Mouse (Mus musculus) adrenal gland, adult 18-20 months (tissue): ENCODE results near the gene Cep97. TPM values are rescaled to one million over a fixed set of nuclear protein-coding genes. Genes with fewer than 3 reads are reported as not detected.
"Not testable (repeated sequence)": the region's sequence is repeated elsewhere in the genome, so short reads cannot be mapped to it uniquely, and the experiment has no call there.

ENCODE experiments used
- DNase-seq, 2 experiments: peaks; one replicate each; pipeline ENCODE4 v3.0.0; 2021 to 2022; ENCODE audit warnings: low spot score in 2 of 2
- total RNA-seq, 2 experiments: library from RNA; stranded (reverse); gene quantifications; 1 replicate in 1 of 2; 2 replicates in 1 of 2; pipeline ENCODE4 v1.2.3; 2021

Gene Cep97
- total RNA-seq, 2 experiments from 2014 or later = 7.1 to 7.6 TPM

DNA sequence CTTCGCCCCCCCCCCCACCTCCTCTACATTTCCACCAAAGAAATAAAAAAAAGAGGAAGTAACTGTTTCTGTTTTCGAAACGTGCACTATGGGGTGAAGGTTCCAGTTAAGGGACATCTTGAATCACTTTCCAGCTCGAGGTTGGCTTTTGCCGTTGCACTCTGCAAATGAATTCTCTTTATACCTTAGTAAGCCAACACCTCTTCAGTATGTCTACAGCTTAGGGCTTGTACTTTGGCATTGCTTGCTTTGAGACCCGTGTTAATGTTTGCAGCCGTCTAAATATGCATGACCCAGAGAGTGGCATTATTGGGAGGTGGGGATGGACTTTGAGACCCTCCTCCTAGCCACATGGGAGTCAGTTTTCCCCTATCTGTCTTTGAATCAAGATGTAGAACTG is 42.2 kb downstream of the Cep97 start:
- DNase-seq = no peak

DNA sequence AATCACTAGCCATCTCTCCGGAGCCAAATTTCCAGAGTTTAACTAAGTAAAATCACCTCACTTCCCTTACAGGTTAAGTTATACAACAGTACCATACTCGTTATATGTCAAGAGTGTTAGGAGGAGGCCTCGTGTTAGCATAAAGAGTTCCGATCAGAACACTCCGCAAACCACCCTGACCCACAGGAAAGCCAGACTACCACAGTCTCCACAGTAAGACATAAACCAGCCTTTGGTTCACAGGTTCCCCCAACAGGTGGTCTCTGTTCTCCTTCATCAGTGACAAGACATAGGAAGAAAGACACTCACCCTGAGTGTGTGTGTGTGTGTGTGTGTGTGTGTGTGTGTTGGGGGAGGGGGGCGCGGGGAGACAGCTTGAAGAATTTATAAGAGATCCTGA is 43.3 kb downstream of the Cep97 start:
- DNase-seq = no peak

DNA sequence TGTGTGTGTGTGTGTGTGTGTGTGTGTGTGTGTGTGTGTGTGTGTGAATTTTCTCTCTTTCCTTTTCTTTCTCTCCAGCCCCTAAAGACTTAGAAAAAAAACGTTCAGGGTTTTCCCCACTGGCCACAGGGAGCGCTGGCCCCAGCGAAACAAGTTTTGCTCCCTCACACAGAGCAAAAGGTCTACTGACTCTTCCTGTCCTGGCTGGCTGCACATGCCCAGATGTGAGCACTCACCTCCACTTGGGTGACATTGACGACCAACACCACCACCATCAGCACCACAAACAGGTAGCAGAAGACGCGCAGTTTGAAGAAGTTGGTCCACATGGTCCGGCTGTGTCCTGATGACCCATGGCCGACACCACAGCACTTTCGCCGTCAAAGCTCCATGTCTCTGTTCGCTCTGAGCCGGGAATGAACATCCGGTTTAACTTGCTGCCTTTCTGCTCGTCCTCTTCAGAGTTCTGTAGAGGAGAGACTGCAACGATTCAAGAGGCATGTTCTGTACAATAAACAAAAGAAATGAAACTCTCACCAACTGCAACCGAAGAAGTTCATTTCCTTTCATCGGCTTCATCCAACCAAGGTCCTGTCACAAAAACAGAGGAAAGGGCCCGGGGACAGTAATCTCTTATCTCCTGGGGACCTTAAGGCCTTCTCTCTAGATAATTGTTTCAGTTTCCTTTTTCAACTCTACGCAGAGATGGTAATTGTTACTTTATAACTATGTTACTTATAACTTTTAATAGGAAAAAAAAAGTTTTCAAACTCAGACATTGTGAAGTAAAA is 44.1 kb downstream of the Cep97 start:
- DNase-seq = no peak

DNA sequence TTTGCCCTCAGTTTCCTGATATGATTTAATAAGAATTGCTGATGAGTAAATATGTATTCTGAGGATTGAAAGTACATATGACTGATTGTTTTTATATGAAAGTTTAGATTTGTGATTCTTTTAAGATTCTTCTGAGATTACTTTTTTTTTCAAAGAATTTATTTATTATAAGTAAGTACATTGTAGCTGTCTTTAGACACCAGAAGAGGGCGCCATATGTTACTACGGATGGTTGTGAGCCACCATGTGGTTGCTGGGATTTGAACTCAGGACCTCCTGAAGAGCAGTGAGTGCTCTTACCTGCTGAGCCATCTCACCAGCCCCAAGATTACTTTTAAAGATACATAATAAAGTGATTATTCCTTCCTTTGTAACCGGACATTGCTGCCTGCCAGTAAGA is 45.2 kb downstream of the Cep97 start:
- no peak for DNase-seq

DNA sequence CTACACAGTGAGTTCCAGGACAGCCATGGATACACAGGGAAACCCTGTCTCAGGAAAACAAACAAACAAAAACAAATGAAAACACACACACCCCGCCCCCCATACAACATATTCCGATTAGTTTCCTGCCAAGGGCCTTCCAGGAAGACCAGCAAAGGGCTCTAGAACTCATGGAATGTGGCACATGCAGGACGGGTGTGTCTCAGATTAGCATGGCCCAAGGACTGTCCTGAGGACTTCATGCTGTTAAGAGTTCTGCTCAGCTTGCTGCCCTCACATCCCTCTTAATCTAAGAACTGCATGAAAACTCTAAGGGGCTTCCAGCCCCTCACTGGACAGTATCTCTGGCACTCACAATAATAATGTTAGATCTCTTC is 46.1 kb downstream of the Cep97 start:
- no peak for DNase-seq

DNA sequence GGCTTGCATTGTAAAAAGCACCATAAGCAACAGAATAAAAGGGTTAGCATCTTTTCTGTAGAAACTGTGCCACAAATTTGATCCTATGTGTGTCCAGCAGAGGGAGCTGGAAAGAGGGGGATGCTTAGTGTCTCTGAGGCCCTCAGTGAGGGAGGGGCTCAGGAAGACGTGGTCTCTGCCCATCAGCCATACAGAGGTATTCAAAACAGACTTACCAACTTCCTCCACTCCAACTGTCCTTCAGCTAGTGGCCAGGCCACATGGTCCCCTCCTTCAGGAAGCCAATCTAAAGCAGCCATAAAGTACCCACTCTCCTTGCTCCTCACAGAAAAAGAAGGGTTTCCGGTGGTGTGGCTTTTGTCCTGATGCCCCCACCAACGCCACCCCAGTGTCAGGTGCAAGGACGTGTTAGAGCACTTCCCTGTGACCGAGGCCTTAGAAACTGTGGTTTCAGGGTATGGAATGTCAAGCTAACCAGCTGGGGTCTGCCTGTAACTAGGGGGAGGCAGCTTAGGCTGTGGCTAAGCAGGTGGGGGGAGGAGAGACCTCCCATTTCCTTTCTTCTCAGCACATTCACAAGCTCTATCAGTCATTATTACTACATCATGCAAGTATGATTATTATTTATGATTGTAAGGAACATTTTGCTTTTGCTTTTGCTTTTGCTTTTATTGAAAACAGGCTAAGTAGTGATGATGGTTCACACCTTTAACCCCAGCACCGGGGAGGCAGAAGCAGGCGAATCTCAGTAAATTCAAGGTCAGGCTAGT is 46.7 kb downstream of the Cep97 start:
- DNase-seq = no peak

DNA sequence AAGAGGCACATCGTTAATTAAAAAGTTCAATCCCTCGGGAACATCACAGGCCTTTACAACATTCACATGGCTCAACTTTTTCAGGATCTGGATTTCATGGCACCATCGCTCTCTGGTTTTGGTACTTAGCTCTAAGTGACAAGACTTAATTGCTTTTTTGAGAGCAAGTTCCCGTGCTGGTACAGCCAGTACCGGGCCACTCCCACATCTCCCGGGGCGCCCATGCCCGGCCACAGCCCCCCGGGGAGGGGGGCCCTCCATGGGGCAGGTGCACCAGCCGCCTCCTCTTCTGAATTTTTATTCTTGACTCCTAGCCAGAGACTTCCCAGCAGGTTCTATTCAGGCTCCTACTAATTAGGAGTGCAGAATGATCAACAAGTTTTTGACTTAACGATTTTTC is 50.4 kb downstream of the Cep97 start:
- no peak for DNase-seq

DNA sequence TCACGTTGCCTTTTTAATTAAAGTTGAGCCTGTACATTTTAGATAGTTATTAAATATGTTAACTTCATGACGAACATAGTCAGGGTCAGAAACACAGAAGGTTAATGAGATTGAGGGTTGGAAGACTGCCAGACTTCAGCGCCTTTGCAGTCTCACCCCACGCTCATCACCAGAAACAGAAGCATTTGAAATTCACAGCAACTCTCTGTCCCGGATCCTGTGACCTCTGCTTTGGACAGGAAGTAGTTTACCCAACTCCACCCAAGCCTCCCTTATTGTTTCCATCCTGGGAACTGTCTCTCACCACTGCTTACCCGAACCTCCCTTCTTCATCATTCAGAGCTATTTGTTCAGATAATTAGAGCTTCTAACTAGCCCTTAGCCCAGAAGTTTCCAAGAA is 58.6 kb downstream of the Cep97 start:
- no peak for DNase-seq

DNA sequence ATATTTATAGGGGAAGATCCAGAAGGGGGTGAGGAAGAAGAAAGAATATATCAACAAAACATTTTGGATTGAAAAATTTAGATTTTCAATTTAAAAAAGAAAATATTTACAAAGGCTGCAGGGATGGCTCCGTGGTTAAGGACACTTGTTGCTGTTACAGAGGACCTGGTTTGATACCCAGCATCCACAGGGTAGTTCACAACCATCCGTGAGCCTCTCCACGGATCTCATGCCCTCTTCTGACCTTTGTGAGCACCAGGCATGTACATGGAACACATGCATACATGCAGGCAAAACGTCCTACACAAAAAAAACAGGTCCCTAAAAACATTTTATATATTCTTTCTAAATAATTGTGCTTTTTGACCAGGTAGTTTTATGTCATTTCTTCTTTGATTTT is 70.8 kb downstream of the Cep97 start:
- DNase-seq = no peak

DNA sequence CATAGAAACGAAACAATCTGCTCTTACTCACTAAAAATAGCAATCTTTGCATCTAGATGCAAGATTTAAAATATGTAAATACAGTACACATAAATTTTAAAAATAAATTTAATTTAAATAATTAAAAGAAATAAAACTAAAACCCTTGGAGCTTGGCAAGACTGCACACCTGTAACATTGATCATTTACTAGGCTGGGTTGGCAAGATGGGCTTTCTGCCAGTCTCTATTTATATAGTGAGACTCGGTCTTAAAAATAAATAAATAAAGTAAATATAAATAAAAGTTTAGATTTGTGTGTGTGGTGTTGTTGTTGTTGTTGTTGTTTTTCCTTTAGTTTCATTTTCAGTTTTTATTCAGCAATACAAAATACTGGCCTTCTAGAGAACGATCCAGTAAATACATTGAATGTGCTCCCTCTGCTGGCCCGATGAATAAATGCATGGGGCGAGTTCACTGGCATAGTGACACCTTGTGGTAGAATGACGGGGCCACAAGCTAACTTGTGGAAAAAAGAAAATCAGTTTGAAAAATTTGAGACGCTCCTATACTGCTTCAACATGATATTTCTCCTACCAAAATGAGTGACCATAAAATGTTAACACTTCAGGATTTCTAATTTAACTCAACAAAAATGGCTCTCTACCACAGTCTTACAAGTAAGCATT is 71.4 kb downstream of the Cep97 start:
- DNase-seq = peak; percentile 53

DNA sequence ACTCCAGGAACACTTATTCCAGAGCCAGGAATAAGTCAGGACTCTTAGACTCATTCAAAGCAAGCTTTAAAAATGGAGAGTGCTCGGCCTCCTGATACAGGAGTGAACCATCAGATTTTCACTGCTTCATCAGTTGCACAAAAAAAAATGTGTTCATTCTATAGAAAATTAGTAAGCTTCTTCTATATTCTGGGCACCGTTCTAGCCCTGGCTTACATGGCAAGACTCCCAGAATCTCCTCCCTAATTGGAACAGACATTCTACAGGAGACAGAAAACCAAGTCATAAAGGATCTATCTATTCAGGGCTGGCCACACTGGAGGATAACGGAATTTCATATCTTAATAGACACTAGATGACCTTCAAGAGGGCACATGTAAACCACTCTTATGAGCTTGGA is 73.6 kb downstream of the Cep97 start:
- DNase-seq = no peak

DNA sequence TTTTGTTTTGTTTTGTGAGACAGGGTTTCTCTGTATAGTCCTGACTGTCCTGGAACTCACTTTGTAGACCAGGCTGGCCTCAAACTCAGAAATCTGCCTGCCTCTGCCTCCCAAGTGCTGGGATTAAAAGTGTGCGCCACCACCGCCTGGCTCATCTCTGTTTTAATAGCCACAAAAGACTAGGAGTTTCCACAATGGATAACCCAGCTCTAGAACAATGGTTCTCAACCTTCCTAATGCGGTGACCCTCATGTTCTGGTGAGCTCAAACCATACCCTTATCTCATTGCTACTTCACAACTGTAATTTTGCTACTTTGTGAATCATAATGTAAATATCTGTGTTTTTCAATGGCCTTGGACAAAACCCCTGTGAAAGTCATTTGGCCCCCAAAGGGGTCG is 75.2 kb downstream of the Cep97 start:
- not testable (repeated sequence) for DNase-seq

DNA sequence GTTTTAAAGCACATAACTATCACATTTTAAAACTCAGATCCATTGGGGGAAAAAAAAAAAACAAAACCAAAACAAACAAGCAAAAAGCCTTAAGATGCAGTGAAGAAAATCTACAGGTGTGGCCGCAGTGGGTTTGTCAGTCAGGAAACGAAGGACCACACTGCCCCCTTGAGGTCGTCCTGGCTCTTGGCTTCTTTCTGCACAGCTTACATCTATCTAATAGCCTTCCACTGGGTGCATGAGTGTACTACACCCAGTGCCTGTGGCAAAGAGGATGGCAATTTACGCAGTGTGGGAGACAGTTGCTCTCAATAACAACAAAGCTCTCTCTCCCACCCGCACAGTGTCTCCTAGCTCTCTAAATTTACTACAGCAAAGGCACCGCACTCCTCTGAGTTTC is 76.2 kb downstream of the Cep97 start:
- peak; percentile 66 to 74 for DNase-seq

DNA sequence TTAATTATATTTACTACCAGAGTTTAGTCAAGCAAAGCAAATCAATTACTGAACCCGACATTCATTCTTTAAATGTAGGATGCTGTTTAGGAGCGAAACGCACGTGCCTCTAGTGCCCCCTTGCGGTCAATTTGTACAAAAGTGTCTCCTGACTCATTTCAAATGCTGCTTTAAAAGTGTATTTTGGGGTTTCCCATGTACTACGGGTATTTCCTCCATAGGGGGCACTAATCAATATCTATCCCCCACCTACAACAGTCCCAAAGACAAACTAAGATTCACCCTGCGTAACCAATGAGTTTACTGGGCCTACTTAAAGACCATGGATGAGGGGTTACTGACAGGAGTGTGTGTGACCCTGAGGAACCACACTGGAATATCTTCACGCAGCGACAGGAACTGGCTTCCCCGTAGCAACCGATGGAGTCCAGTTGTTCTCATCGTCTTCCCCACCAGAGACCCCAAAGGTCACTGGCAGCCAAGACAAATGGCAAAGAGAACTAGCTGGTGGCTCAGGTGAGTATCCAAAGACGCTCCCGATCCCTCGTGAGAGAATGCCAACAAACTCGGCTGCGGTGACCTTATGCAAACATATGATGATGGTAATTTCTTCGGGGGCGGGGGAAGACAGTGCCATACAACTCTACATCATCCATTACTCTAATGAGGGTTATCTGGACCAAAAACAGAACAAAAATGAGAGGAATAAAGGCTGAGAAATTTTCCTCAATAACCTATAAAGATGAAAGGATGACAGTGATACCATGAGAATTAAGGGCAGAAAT is 81.5 kb downstream of the Cep97 start:
- peak; percentile 71 to 75 for DNase-seq

DNA sequence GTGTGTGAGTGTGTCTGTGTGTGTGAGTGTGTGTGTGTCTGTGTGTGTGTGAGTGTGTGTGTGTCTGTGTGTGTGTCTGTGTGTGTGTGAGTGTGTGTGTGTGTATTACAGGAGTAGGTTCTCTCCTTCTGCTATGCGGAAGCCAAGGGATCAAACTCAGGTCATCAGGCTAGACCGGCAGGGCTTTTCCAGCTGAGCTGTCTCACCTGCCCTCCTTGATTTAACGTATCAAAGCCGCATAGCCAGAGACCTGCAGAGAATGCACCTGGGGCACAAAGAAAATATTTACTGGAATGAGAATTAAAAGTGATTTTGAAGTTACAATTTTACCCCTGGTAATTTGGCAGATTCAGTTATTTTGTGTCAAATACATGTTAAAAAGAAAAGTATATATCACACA is 82.1 kb downstream of the Cep97 start:
- no peak for DNase-seq

DNA sequence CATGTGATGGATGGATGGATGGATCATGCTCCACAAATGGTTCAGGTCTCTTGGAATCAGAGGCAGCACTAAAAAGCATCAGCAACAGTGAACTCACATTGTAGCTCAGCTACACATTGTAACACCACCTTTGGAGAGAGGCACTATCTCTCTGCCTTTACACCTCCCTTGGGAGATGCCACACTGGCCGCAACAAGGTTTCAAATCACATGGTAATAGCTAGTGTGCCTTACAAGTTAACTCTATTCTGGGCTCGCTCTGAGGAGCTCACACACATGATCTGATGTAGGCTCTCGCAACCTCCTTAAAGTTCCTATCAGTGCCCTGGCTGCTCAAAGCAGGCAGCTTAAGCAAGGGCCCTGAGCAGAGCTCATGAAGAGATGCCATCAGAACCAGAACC is 84.2 kb downstream of the Cep97 start:
- no peak for DNase-seq

Other genes with a start within 250 kb of the Cep97 start
- 1 to 10 TPM; 4.2 to 6.2 TPM for gene Nfkbiz, start 96.0 kb downstream of the Cep97 start, total RNA-seq
- gene Nxpe3, start 39.6 kb downstream of the Cep97 start, total RNA-seq = 1 to 10 TPM; 1.4 to 1.6 TPM
- 100 to 1,000 TPM; 715 to 723 TPM for gene Rpl24, start 31.4 kb upstream of the Cep97 start, total RNA-seq
- 10 to 100 TPM; 20.9 to 25.2 TPM for gene Zbtb11, start 39.0 kb upstream of the Cep97 start, total RNA-seq
- gene Pcnp, start 94.9 kb upstream of the Cep97 start, total RNA-seq = 100 to 1,000 TPM; 110 to 123 TPM
- gene Trmt10c, start 103.0 kb upstream of the Cep97 start, total RNA-seq = 10 to 100 TPM; 23.9 to 24.0 TPM
- gene Senp7, start 113.5 kb upstream of the Cep97 start, total RNA-seq = 10 to 100 TPM; 12.7 to 17.5 TPM